Mouse (Mus musculus) liver, postnatal 0 days (tissue): ENCODE results near the gene Ttc21a. TPM values are rescaled to one million over a fixed set of nuclear protein-coding genes. Genes with fewer than 3 reads are reported as not detected.

Experiments
- ATAC-seq: fragments of 200-750 bp; cut with Nextera tagmentation; 2 replicates; pipeline ENCODE4 v1.8.0; 2017; ENCODE audit warnings: mild to moderate bottlenecking, moderate library complexity
- DNase-seq: peaks from one replicate; pipeline ENCODE4 v3.0.0-alpha.2; 2016
- H3K27ac ChIP-seq: fragments of 300-500 bp; sonication (generic); 2 replicates; pipeline ENCODE4 v1.5.1; 2014; ENCODE audit warnings: antibody characterized with exemption, moderate library complexity, mild to moderate bottlenecking, low read depth
- H3K27me3 ChIP-seq: fragments of 300-500 bp; sonication (generic); 2 replicates; pipeline ENCODE4 v1.6.1; 2014; ENCODE audit warnings: low read length, control low read depth, mixed read lengths; ENCODE audit not compliant: insufficient read depth
- H3K36me3 ChIP-seq: fragments of 300-500 bp; sonication (generic); replicated peaks from 2 replicates; pipeline ENCODE4 v1.6.1; 2014; ENCODE audit warnings: mild to moderate bottlenecking, control low read depth, low read length, moderate library complexity, mixed read lengths; ENCODE audit not compliant: insufficient read depth
- H3K4me1 ChIP-seq: fragments of 300-500 bp; sonication (generic); 2 replicates; pipeline ENCODE4 v1.6.1; 2014; ENCODE audit warnings: antibody characterized with exemption, mild to moderate bottlenecking, control low read depth; ENCODE audit not compliant: insufficient read depth
- H3K4me2 ChIP-seq: fragments of 300-500 bp; sonication (generic); 2 replicates; pipeline ENCODE4 v1.6.1; 2014; ENCODE audit warnings: low read depth, mild to moderate bottlenecking, low read length, moderate library complexity, mixed read lengths
- H3K4me3 ChIP-seq: fragments of 300-500 bp; sonication (generic); 2 replicates; pipeline ENCODE4 v1.5.1; 2014; ENCODE audit warnings: low read depth, low read length
- H3K9ac ChIP-seq: fragments of 300-500 bp; sonication (generic); replicated peaks from 2 replicates; pipeline ENCODE4 v1.6.1; 2014; ENCODE audit warnings: mild to moderate bottlenecking, moderate library complexity
- H3K9me3 ChIP-seq: fragments of 300-500 bp; sonication (generic); 2 replicates; pipeline ENCODE4 v1.6.1; 2016; ENCODE audit warnings: mild to moderate bottlenecking, control low read depth, low read length, mixed read lengths
- CTCF ChIP-seq: sonication (generic); IDR thresholded peaks from 2 replicates; pipeline ENCODE4 v1.5.1; 2016; ENCODE audit warnings: antibody characterized with exemption, low read depth
- EP300 ChIP-seq: IDR thresholded peaks from 2 replicates; pipeline ENCODE4 v1.6.1; 2016; ENCODE audit warnings: antibody characterized with exemption, low read depth, mild to moderate bottlenecking
- WGBS: fragments of 180-500 bp; shearing (Covaris S2); extraction: QIAGEN DNeasy Blood & Tissue Kit; methylation state at CpG from one replicate; pipeline ENCODE4 v1.1.7; 2014; ENCODE audit not compliant: insufficient replicate concordance; 5-methylcytosine and 5-hydroxymethylcytosine counted together
- polyA plus RNA-seq: library from polyadenylated mRNA; unstranded; fragments of >200 nt; fragmentation: Nextera tagmentation; extraction: Ambion mirVana; gene quantifications from 2 replicates; pipeline ENCODE4 v1.2.1, GENCODE M21; 2015

Ttc21a gene
- polyA plus RNA-seq, 1 experiment from 2014 or later, result 0.22 TPM

GRCm38 (mm10) chr9:119919858-119920257, 17.5 kb upstream of the Ttc21a start:
- 71% methylated on average over 1 of the region's 1 CpGs for whole genome bisulfite sequencing

GRCm38 (mm10) chr9:119923462-119923861, 13.9 kb upstream of the Ttc21a start:
- Histone ChIP-seq H3K27me3 (no peaks in the 10 kb centered on the region), H3K9ac (no peak overlapping the region), H3K36me3 (peaks cover 78% of the 10 kb centered on the region), H3K4me2 (no peak overlapping the region), H3K27ac (no peak overlapping the region), H3K4me1 (no peaks in the 10 kb centered on the region), H3K4me3 (no peak overlapping the region), H3K9me3 (no peaks in the 10 kb centered on the region)
- ATAC-seq (no peak), DNase-seq (no peak)
- TF ChIP-seq CTCF, result no peak
- no peak for TF ChIP-seq EP300
- WGBS, result 65% methylated on average over 4 of the region's 4 CpGs

More at GRCm38 (mm10) chr9:119919858-119920257, 17.5 kb upstream of the Ttc21a start:
- no peak for ATAC-seq
- no peak overlapping the region for H3K4me3 ChIP-seq
- TF ChIP-seq CTCF (no peak), EP300 (no peak)
- H3K4me1 ChIP-seq, result no peaks in the 10 kb centered on the region
- H3K27ac ChIP-seq, result no peak overlapping the region
- H3K9ac ChIP-seq, result no peak overlapping the region
- H3K36me3 ChIP-seq, result peaks cover 82% of the 10 kb centered on the region
- H3K4me2 ChIP-seq, result no peak overlapping the region
- H3K27me3 ChIP-seq, result no peaks in the 10 kb centered on the region
- no peak for DNase-seq
- H3K9me3 ChIP-seq, result no peaks in the 10 kb centered on the region

- WGBS, result 53% methylated on average over 16 of the region's 16 CpGs
- Histone ChIP-seq H3K9ac (no peak overlapping the region), H3K4me2 (no peak overlapping the region), H3K27me3 (no peaks in the 10 kb centered on the region), H3K27ac (peak overlapping the region; percentile 34; the same call in 1 of the 2 replicates), H3K9me3 (no peaks in the 10 kb centered on the region), H3K4me1 (no peaks in the 10 kb centered on the region), H3K4me3 (no peak overlapping the region), H3K36me3 (peaks cover 79% of the 10 kb centered on the region)
- DNase-seq (no peak), ATAC-seq (peak; percentile 53)
- TF ChIP-seq CTCF (no peak), EP300 (no peak)
These were observed 12.2 kb upstream of the Ttc21a start for GRCm38 (mm10) chr9:119925120-119925657.

GRCm38 (mm10) chr9:119925729-119926128, 11.7 kb upstream of the Ttc21a start:
- Histone ChIP-seq H3K27me3 (no peaks in the 10 kb centered on the region), H3K4me3 (no peak overlapping the region), H3K4me1 (no peaks in the 10 kb centered on the region), H3K36me3 (peaks cover 79% of the 10 kb centered on the region), H3K9ac (no peak overlapping the region), H3K4me2 (no peak overlapping the region), H3K27ac (no peak overlapping the region), H3K9me3 (no peaks in the 10 kb centered on the region)
- 52% methylated on average over 8 of the region's 8 CpGs for WGBS
- TF ChIP-seq EP300 (no peak), CTCF (no peak)
- DNase-seq, result no peak
- no peak for ATAC-seq

- H3K4me1 ChIP-seq, result no peaks in the 10 kb centered on the region
These were observed 10.9 kb upstream of the Ttc21a start for GRCm38 (mm10) chr9:119926497-119926896.

GRCm38 (mm10) chr9:119932358-119932757, 5.0 kb upstream of the Ttc21a start:
- DNase-seq, result peak; percentile 75
- H3K36me3 ChIP-seq, result peaks cover 38% of the 10 kb centered on the region
- ATAC-seq, result peak; percentile 85
- no peak overlapping the region for H3K4me3 ChIP-seq
- 74% methylated on average over 12 of the region's 12 CpGs for WGBS
- H3K27me3 ChIP-seq, result no peaks in the 10 kb centered on the region
- no peaks in the 10 kb centered on the region for H3K9me3 ChIP-seq
- peak overlapping the region; percentile 78 for H3K27ac ChIP-seq
- H3K4me2 ChIP-seq, result no peak overlapping the region
- H3K4me1 ChIP-seq, result peaks cover 7% of the 10 kb centered on the region; the same call in 1 of the 2 replicates
- no peak overlapping the region for H3K9ac ChIP-seq
- TF ChIP-seq EP300 (peak; percentile 42; the same call in 1 of the 2 replicates), CTCF (no peak)

More at GRCm38 (mm10) chr9:119926497-119926896, 10.9 kb upstream of the Ttc21a start:
- H3K36me3 ChIP-seq, result peaks cover 79% of the 10 kb centered on the region
- H3K4me3 ChIP-seq, result no peak overlapping the region
- no peak for TF ChIP-seq CTCF
- no peak for TF ChIP-seq EP300
- H3K9ac ChIP-seq, result no peak overlapping the region; the same call in 1 of the 2 replicates
- WGBS, result 76% methylated on average over 5 of the region's 5 CpGs
- no peak for ATAC-seq
- H3K4me2 ChIP-seq, result no peak overlapping the region
- DNase-seq, result no peak
- no peak overlapping the region for H3K27ac ChIP-seq
- H3K9me3 ChIP-seq, result no peaks in the 10 kb centered on the region
- H3K27me3 ChIP-seq, result no peaks in the 10 kb centered on the region
